Mouse (Mus musculus) G1E (cell line): Measurements from ENCODE around the gene Gng12. TPM values are rescaled to one million over a fixed set of nuclear protein-coding genes. Genes with fewer than 3 reads are reported as not detected.

ENCODE experiments used
- ATAC-seq: 2 replicates; pipeline ENCODE4 v1.8.0; 2016; ENCODE audit warnings: mild to moderate bottlenecking; ENCODE audit not compliant: insufficient number of reproducible peaks, poor library complexity, low FRiP score, severe bottlenecking; ENCODE audit errors: extremely low read depth
- DNase-seq: peaks from one replicate; pipeline ENCODE4 v3.0.0; 2012; ENCODE audit warnings: low spot score
- H3K27me3 ChIP-seq: 2 replicates; pipeline ENCODE4 v1.6.1; 2012; ENCODE audit warnings: mild to moderate bottlenecking, low read length, inconsistent platforms; ENCODE audit not compliant: insufficient read depth
- H3K36me3 ChIP-seq: replicated peaks from 2 replicates; pipeline ENCODE3; 2012; ENCODE audit warnings: mild to moderate bottlenecking, inconsistent platforms
- H3K4me1 ChIP-seq: 2 replicates; pipeline ENCODE4 v1.6.1; 2012; ENCODE audit warnings: low read depth, low read length, inconsistent platforms, mixed read lengths; ENCODE audit not compliant: insufficient read depth
- H3K4me3 ChIP-seq: 2 replicates; pipeline ENCODE4 v1.5.1; 2012; ENCODE audit warnings: low read depth, mild to moderate bottlenecking, inconsistent platforms, low read length, moderate library complexity, mixed read lengths
- H3K9me3 ChIP-seq: replicated peaks from 2 replicates; pipeline ENCODE4 v1.6.1; 2012; ENCODE audit warnings: inconsistent platforms
- CTCF ChIP-seq: IDR thresholded peaks from 2 replicates; pipeline ENCODE4 v1.5.1; 2012; ENCODE audit warnings: low read depth, low read length, inconsistent platforms, mixed read lengths
- GATA1 ChIP-seq: IDR thresholded peaks from 2 replicates; pipeline ENCODE4 v1.6.1; 2012; ENCODE audit warnings: borderline replicate concordance, low read length, inconsistent platforms, mixed read lengths
- GATA2 ChIP-seq: IDR thresholded peaks from 2 replicates; pipeline ENCODE4 v1.6.1; 2012; ENCODE audit warnings: low read depth, low read length, inconsistent platforms, borderline replicate concordance
- POLR2AphosphoS5 ChIP-seq: IDR thresholded peaks from 2 replicates; pipeline ENCODE4 v1.6.1; 2012; ENCODE audit warnings: low read depth, low read length, inconsistent platforms; ENCODE audit not compliant: insufficient replicate concordance
- TAL1 ChIP-seq: conservative IDR thresholded peaks from 2 replicates; pipeline ENCODE4 v1.6.1; 2012; ENCODE audit warnings: low read depth, low read length, inconsistent platforms, mixed read lengths
- polyA plus RNA-seq: library from polyadenylated mRNA; stranded (reverse); fragments of >175 nt; gene quantifications from 2 replicates; pipeline ENCODE4 v1.2.3, GENCODE M21; 2012
- total RNA-seq, 2 experiments: library from RNA; stranded (forward) in 1 of 2; stranded (reverse) in 1 of 2; fragments of 200-1000 nt in 1 of 2; fragments of >200 nt in 1 of 2; fragmentation: Nextera tagmentation in 1 of 2; gene quantifications; 2 replicates each; pipeline ENCODE4 v1.2.3; 2014 to 2017

The Gng12 gene
- total and polyA plus RNA-seq, 3 experiments: 0.11 to 0.53 TPM; not detected in 1

- no peak overlapping the region; the same call in 1 of the 2 replicates for H3K4me3 ChIP-seq
- peaks cover 43% of the 10 kb centered on the region for H3K4me1 ChIP-seq
- H3K36me3 ChIP-seq: no peaks in the 10 kb centered on the region
- no peak for TF ChIP-seq GATA1
- TF ChIP-seq POLR2AphosphoS5: no peak
- no peak for TF ChIP-seq TAL1
- no peak for TF ChIP-seq GATA2
- TF ChIP-seq CTCF: no peak
- no peaks in the 10 kb centered on the region for H3K9me3 ChIP-seq
- H3K27me3 ChIP-seq: no peaks in the 10 kb centered on the region
- DNase-seq (no peak), ATAC-seq (no peak)
Measured at GRCm38 (mm10) chr6:67056889-67057564, 160.8 kb downstream of the Gng12 start.

GRCm38 (mm10) chr6:67057574-67057973 lies 161.4 kb downstream of the Gng12 start:
- H3K4me1 ChIP-seq: peaks cover 47% of the 10 kb centered on the region

GRCm38 (mm10) chr6:67057991-67058696 lies 161.9 kb downstream of the Gng12 start:
- H3K27me3 ChIP-seq: no peaks in the 10 kb centered on the region
- H3K4me1 ChIP-seq: peaks cover 47% of the 10 kb centered on the region
- TF ChIP-seq TAL1 (peak; percentile 33; the same call in 1 of the 2 replicates), GATA1 (no peak)
- DNase-seq (no peak), ATAC-seq (peak; percentile 57; the same call in 1 of the 2 replicates)
- H3K36me3 ChIP-seq: no peaks in the 10 kb centered on the region
- H3K4me3 ChIP-seq: no peak overlapping the region; the same call in 1 of the 2 replicates
- no peaks in the 10 kb centered on the region for H3K9me3 ChIP-seq

More at GRCm38 (mm10) chr6:67057574-67057973, 161.4 kb downstream of the Gng12 start:
- Histone ChIP-seq H3K27me3 (no peaks in the 10 kb centered on the region), H3K9me3 (no peaks in the 10 kb centered on the region), H3K4me3 (no peak overlapping the region; the same call in 1 of the 2 replicates), H3K36me3 (no peaks in the 10 kb centered on the region)
- no peak for TF ChIP-seq GATA1
- no peak for TF ChIP-seq POLR2AphosphoS5
- TF ChIP-seq CTCF: no peak
- no peak for TF ChIP-seq GATA2
- no peak for TF ChIP-seq TAL1
- DNase-seq (no peak), ATAC-seq (no peak)

GRCm38 (mm10) chr6:67060057-67060456 lies 163.9 kb downstream of the Gng12 start:
- no peaks in the 10 kb centered on the region for H3K9me3 ChIP-seq
- peaks cover 47% of the 10 kb centered on the region for H3K4me1 ChIP-seq
- H3K4me3 ChIP-seq: no peak overlapping the region
- DNase-seq (no peak), ATAC-seq (no peak)
- H3K36me3 ChIP-seq: peaks cover 2% of the 10 kb centered on the region
- TF ChIP-seq POLR2AphosphoS5: no peak
- no peak for TF ChIP-seq TAL1
- TF ChIP-seq GATA2: no peak
- no peak for TF ChIP-seq CTCF
- TF ChIP-seq GATA1: no peak
- no peaks in the 10 kb centered on the region for H3K27me3 ChIP-seq

GRCm38 (mm10) chr6:67069219-67069762 lies 173.1 kb downstream of the Gng12 start:
- no peak for TF ChIP-seq GATA1
- no peak for TF ChIP-seq POLR2AphosphoS5
- TF ChIP-seq GATA2: no peak
- no peak for TF ChIP-seq CTCF
- TF ChIP-seq TAL1: no peak
- ATAC-seq (no peak), DNase-seq (no peak)
- Histone ChIP-seq H3K27me3 (no peaks in the 10 kb centered on the region), H3K9me3 (no peaks in the 10 kb centered on the region), H3K4me1 (peaks cover 5% of the 10 kb centered on the region), H3K4me3 (no peak overlapping the region), H3K36me3 (peaks cover 16% of the 10 kb centered on the region)

- H3K36me3 ChIP-seq: peaks cover 16% of the 10 kb centered on the region
- DNase-seq (no peak), ATAC-seq (no peak)
- H3K27me3 ChIP-seq: no peaks in the 10 kb centered on the region
- TF ChIP-seq CTCF (no peak), POLR2AphosphoS5 (no peak), GATA1 (no peak), TAL1 (no peak), GATA2 (no peak)
- peaks cover 5% of the 10 kb centered on the region for H3K4me1 ChIP-seq
- H3K9me3 ChIP-seq: no peaks in the 10 kb centered on the region
- no peak overlapping the region for H3K4me3 ChIP-seq
Measured at GRCm38 (mm10) chr6:67069800-67070315, 173.7 kb downstream of the Gng12 start.

Other genes starting within 250 kb of the Gng12 start
- not detected in 2 replicates for gene Vmn1r35, start 210.5 kb upstream of the Gng12 start, total RNA-seq (2014; fragmentation: Nextera tagmentation)
- gene Vmn1r35, start 210.5 kb upstream of the Gng12 start, total RNA-seq (2017): 0.05 and 0.12 TPM in 2 replicates
- gene Vmn1r35, start 210.5 kb upstream of the Gng12 start, polyA plus RNA-seq: not detected in 2 replicates
- not detected in 2 replicates for gene Vmn1r36, start 177.2 kb upstream of the Gng12 start, total RNA-seq (2014; fragmentation: Nextera tagmentation)
- 0.16 TPM in 1 of 2 replicates, not detected in the other for gene Vmn1r36, start 177.2 kb upstream of the Gng12 start, total RNA-seq (2017)
- gene Vmn1r36, start 177.2 kb upstream of the Gng12 start, polyA plus RNA-seq: not detected in 2 replicates
- not detected in 2 replicates for gene Vmn1r37, start 167.0 kb upstream of the Gng12 start, total RNA-seq (2014; fragmentation: Nextera tagmentation)
- gene Vmn1r37, start 167.0 kb upstream of the Gng12 start, total RNA-seq (2017): not detected in 2 replicates
- not detected in 2 replicates for gene Vmn1r37, start 167.0 kb upstream of the Gng12 start, polyA plus RNA-seq
- gene Vmn1r38, start 113.8 kb upstream of the Gng12 start, total RNA-seq (2014; fragmentation: Nextera tagmentation): not detected in 2 replicates
- 0.06 and 0.11 TPM in 2 replicates for gene Vmn1r38, start 113.8 kb upstream of the Gng12 start, total RNA-seq (2017)
- not detected in 2 replicates for gene Vmn1r38, start 113.8 kb upstream of the Gng12 start, polyA plus RNA-seq
- not detected in 2 replicates for gene Vmn1r39, start 85.8 kb upstream of the Gng12 start, total RNA-seq (2014; fragmentation: Nextera tagmentation)
- gene Vmn1r39, start 85.8 kb upstream of the Gng12 start, total RNA-seq (2017): 0.17 and 0.22 TPM in 2 replicates
- gene Vmn1r39, start 85.8 kb upstream of the Gng12 start, polyA plus RNA-seq: not detected in 2 replicates
- 118 and 134 TPM in 2 replicates for gene Gadd45a, start 141.1 kb downstream of the Gng12 start, total RNA-seq (2014; fragmentation: Nextera tagmentation)
- 110 and 118 TPM in 2 replicates for gene Gadd45a, start 141.1 kb downstream of the Gng12 start, total RNA-seq (2017)
- gene Gadd45a, start 141.1 kb downstream of the Gng12 start, polyA plus RNA-seq: 111 and 121 TPM in 2 replicates